8 mouse cellular contexts compared by ENCODE assay signal in the genomic region with DNA sequence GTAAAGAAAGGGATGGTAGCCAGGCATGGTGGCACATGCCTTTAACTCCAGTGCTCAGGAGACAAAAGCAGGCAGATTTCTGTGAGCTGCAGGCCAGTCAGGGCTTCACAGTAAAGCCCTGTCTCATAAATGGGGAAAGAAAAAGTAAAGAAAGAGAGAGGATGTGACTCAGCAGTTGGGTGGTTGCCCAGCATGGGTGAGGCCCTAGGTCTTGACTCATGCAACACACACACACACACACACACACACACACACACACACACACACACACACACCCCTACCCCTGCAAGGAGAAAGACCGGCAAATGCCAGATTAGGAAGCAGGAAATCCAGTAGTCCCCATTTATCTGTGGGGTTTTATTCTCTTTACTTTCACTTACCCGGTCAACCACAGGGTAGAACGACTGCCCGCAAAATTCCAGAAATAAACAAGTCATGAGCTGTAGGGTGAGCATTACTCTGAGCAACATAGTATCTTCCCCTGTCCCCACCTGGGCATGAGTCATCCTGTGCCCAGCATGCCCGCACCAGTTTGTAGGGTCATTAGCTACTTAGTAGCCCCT.
DNase-seq lines count a peak whose midpoint lies in the region; ATAC-seq and TF ChIP-seq lines count a peak whose summit lies in the region.

No protein-coding gene starts in this region.

- 80% methylated on average over 5 of the region's 5 CpGs for WGBS in forebrain, postnatal 0 days
- 73% methylated on average over 5 of the region's 5 CpGs for WGBS in forebrain, embryonic 16.5 days
- 81% methylated on average over 5 of the region's 5 CpGs for WGBS in kidney, embryonic 14.5 days
- 9% methylated on average over 5 of the region's 5 CpGs for WGBS in thymus, adult 2 months

- H3K4me3 ChIP-seq in forebrain, postnatal 0 days (ENCODE audit: low read depth, low read length): no peak overlapping the region
- H3K4me3 ChIP-seq in forebrain, embryonic 16.5 days (replicated peaks; ENCODE audit: low read length): no peak overlapping the region
- H3K4me3 ChIP-seq in kidney, embryonic 14.5 days (ENCODE audit: low read length): no peak overlapping the region
- H3K4me3 ChIP-seq in thymus, adult 2 months (ENCODE audit: control insufficient read depth, insufficient read depth, low read length): no peak overlapping the region

- H3K4me2 ChIP-seq in forebrain, postnatal 0 days (ENCODE audit: low read depth): no peak overlapping the region
- no peak overlapping the region for H3K4me2 ChIP-seq in forebrain, embryonic 16.5 days (ENCODE audit: low read length)
- H3K4me2 ChIP-seq in kidney, embryonic 14.5 days (replicated peaks; ENCODE audit: low read depth, low read length): no peak overlapping the region

- TF ChIP-seq CTCF in forebrain, postnatal 0 days (IDR thresholded peaks at IDR 0.05; ENCODE audit: low read depth): no peak
- TF ChIP-seq CTCF in thymus, adult 2 months (IDR thresholded peaks at IDR 0.05; ENCODE audit: borderline replicate concordance, control insufficient read depth, extremely low read depth, insufficient read depth, low read length, poor library complexity): no peak

- H3K27ac ChIP-seq in forebrain, postnatal 0 days (ENCODE audit: low read depth, low read length): no peak overlapping the region
- no peak overlapping the region for H3K27ac ChIP-seq in forebrain, embryonic 16.5 days (ENCODE audit: low read length)
- peak overlapping the region; percentile 24; the same call in 1 of the 2 replicates for H3K27ac ChIP-seq in kidney, embryonic 14.5 days (ENCODE audit: low read depth, low read length)
- no peak overlapping the region for H3K27ac ChIP-seq in thymus, adult 2 months (ENCODE audit: control insufficient read depth, insufficient read depth, low read length)

- no peaks in the 10 kb centered on the region for H3K9me3 ChIP-seq in forebrain, postnatal 0 days (ENCODE audit: low read length)
- H3K9me3 ChIP-seq in forebrain, embryonic 16.5 days (ENCODE audit: control insufficient read depth, low read length): no peaks in the 10 kb centered on the region
- no peaks in the 10 kb centered on the region for H3K9me3 ChIP-seq in kidney, embryonic 14.5 days (ENCODE audit: control insufficient read depth, low read length)

- ATAC-seq in forebrain, postnatal 0 days: peak; percentile 25; the same call in 1 of the 2 replicates
- no peak for ATAC-seq in forebrain, embryonic 16.5 days
- peak; percentile 46; the same call in 1 of the 2 replicates for ATAC-seq in kidney, embryonic 14.5 days (ENCODE audit: low FRiP score, low TSS enrichment)

- H3K4me1 ChIP-seq in forebrain, postnatal 0 days (ENCODE audit: insufficient read depth): no peaks in the 10 kb centered on the region
- no peaks in the 10 kb centered on the region for H3K4me1 ChIP-seq in forebrain, embryonic 16.5 days (replicated peaks; ENCODE audit: control insufficient read depth, insufficient read depth, low read length)
- H3K4me1 ChIP-seq in kidney, embryonic 14.5 days (ENCODE audit: control insufficient read depth, insufficient read depth, low read length): no peaks in the 10 kb centered on the region
- no peaks in the 10 kb centered on the region for H3K4me1 ChIP-seq in thymus, adult 2 months (replicated peaks; ENCODE audit: control insufficient read depth, insufficient read depth, low read length)

- no peak overlapping the region for H3K9ac ChIP-seq in forebrain, postnatal 0 days
- H3K9ac ChIP-seq in forebrain, embryonic 16.5 days (replicated peaks; ENCODE audit: low read depth, low read length): no peak overlapping the region
- no peak overlapping the region for H3K9ac ChIP-seq in kidney, embryonic 14.5 days (ENCODE audit: low read depth, low read length)

- H3K27me3 ChIP-seq in forebrain, postnatal 0 days (ENCODE audit: insufficient read depth, low read length): no peaks in the 10 kb centered on the region
- no peaks in the 10 kb centered on the region for H3K27me3 ChIP-seq in forebrain, embryonic 16.5 days (replicated peaks; ENCODE audit: control insufficient read depth, insufficient read depth, low read length)
- no peaks in the 10 kb centered on the region for H3K27me3 ChIP-seq in kidney, embryonic 14.5 days (ENCODE audit: control insufficient read depth, insufficient read depth, low read length)
- H3K27me3 ChIP-seq in thymus, adult 2 months (ENCODE audit: control insufficient read depth, insufficient read depth, low read length): no peaks in the 10 kb centered on the region

- TF ChIP-seq POLR2A in thymus, adult 2 months (IDR thresholded peaks at IDR 0.05; ENCODE audit: control insufficient read depth, extremely low read depth, insufficient read depth, low read length, poor library complexity): no peak

- DNase-seq in forebrain, postnatal 0 days: no peak
- peak; percentile 79 to 86 for DNase-seq in adrenal gland, adult 18-20 months (ENCODE audit: low spot score in 2 of 2)
- peak; percentile 90 to 91 for DNase-seq in heart, adult 18-20 months
- peak; percentile 75 to 76 for DNase-seq in lung, postnatal 4 days
- DNase-seq in urinary bladder, postnatal 14 days (ENCODE audit: low spot score): peak; percentile 97
- DNase-seq in thymus, adult 2 months: no peak

- H3K36me3 ChIP-seq in forebrain, postnatal 0 days (ENCODE audit: insufficient read depth): no peaks in the 10 kb centered on the region
- H3K36me3 ChIP-seq in forebrain, embryonic 16.5 days (ENCODE audit: control insufficient read depth, insufficient read depth): no peaks in the 10 kb centered on the region
- H3K36me3 ChIP-seq in kidney, embryonic 14.5 days (ENCODE audit: control insufficient read depth, insufficient read depth, low read length): no peaks in the 10 kb centered on the region
- no peaks in the 10 kb centered on the region for H3K36me3 ChIP-seq in thymus, adult 2 months (ENCODE audit: control insufficient read depth, insufficient read depth, low read length)

Comparison
In these comparisons a context has a peak if more than half of its experiments do, and no peak if none do; other contexts are left out.
1. DNase-seq: peak in adrenal gland, adult 18-20 months (2 of 2), heart, adult 18-20 months (2 of 2), lung, postnatal 4 days (2 of 2) and urinary bladder, postnatal 14 days (single experiment); none in forebrain, postnatal 0 days (single experiment) and thymus, adult 2 months (single experiment).